Mouse (Mus musculus) heart, embryonic 12.5 days (tissue): ENCODE measurements around the gene Tmbim1. TPM values are rescaled to one million over a fixed set of nuclear protein-coding genes. Genes with fewer than 3 reads are reported as not detected.
"Not testable (repeated sequence)": the region's sequence is repeated elsewhere in the genome, so short reads cannot be mapped to it uniquely, and the experiment has no call there.

ENCODE experiments used
- ATAC-seq: fragments of 200-750 bp; cut with Nextera tagmentation; 2 replicates; pipeline ENCODE4 v1.8.0; 2017; ENCODE audit warnings: moderate TSS enrichment, moderate library complexity; ENCODE audit not compliant: insufficient number of reproducible peaks, low FRiP score
- H3K27ac ChIP-seq: fragments of 300-500 bp; sonication (generic); 2 replicates; pipeline ENCODE4 v1.5.1; 2016; ENCODE audit warnings: mild to moderate bottlenecking, moderate library complexity; ENCODE audit not compliant: poor library complexity, severe bottlenecking
- H3K27me3 ChIP-seq: fragments of 300-500 bp; sonication (generic); replicated peaks from 2 replicates; pipeline ENCODE4 v1.6.1; 2016; ENCODE audit warnings: mild to moderate bottlenecking, moderate library complexity
- H3K36me3 ChIP-seq: fragments of 300-500 bp; sonication (generic); 2 replicates; pipeline ENCODE4 v1.6.1; 2016; ENCODE audit warnings: mild to moderate bottlenecking, moderate library complexity
- H3K4me1 ChIP-seq: fragments of 300-500 bp; sonication (generic); replicated peaks from 2 replicates; pipeline ENCODE4 v1.6.1; 2016; ENCODE audit warnings: mild to moderate bottlenecking
- H3K4me2 ChIP-seq: fragments of 300-500 bp; sonication (generic); 2 replicates; pipeline ENCODE4 v1.6.1; 2016; ENCODE audit warnings: mild to moderate bottlenecking, moderate library complexity
- H3K4me3 ChIP-seq: fragments of 300-500 bp; sonication (generic); 2 replicates; pipeline ENCODE4 v1.5.1; 2016; ENCODE audit warnings: mild to moderate bottlenecking
- H3K9ac ChIP-seq: fragments of 300-500 bp; sonication (generic); 2 replicates; pipeline ENCODE4 v1.6.1; 2016; ENCODE audit warnings: mild to moderate bottlenecking, moderate library complexity
- H3K9me3 ChIP-seq: fragments of 300-500 bp; sonication (generic); replicated peaks from 2 replicates; pipeline ENCODE4 v1.6.1; 2016; ENCODE audit warnings: mild to moderate bottlenecking, moderate library complexity
- WGBS: fragments of 180-500 bp; shearing (Covaris S2); methylation state at CpG from one replicate; pipeline ENCODE4 v1.1.7; 2016; 5-methylcytosine and 5-hydroxymethylcytosine counted together
- polyA plus RNA-seq: library from polyadenylated mRNA; unstranded; fragments of >200 nt; fragmentation: Nextera tagmentation; extraction: Ambion mirVana; gene quantifications from 2 replicates; pipeline ENCODE4 v1.2.1, GENCODE M21; 2016

Tmbim1 gene
- polyA plus RNA-seq, 1 experiment from 2014 or later, result 41.1 TPM

DNA sequence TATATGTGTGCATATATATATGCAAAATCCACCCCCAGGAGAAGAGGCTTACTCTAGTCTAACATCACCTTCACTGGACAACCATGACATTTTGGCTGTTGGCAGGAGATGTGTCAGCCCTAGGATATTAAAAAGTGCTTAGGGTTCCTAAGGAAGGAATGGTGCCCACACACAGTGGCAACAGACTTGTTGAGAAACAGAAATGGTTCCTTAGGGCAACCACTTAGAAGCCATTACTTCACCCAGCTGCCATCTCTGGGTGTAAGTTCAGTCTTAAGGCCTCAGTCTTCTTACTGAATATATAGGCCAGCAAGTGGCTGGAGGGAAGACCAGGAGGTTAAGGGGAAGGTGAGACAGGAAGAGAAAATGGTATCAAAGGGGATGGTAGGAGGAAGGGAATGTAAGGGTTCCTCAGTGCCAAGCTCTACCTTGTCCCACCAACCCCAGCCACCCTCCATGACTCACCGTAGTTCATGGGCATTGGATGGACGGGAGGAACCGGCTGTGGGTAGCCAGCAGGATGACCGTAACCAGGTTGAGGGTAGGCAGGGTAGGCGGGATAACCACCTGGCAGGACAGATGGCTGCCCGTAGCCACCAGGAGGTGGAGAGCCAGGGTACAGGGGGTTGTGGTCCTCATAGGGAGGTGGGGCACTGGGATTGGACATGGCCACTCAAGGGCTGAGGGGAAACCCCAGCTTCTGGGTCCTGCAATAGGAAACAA, 10.5 kb downstream of the Tmbim1 start:
- peak; percentile 1; the same call in 1 of the 2 replicates for ATAC-seq
- 78% methylated on average over 6 of the region's 6 CpGs for WGBS
- H3K4me3 ChIP-seq, result no peak overlapping the region
- H3K4me2 ChIP-seq, result peak overlapping the region; percentile 68
- H3K36me3 ChIP-seq, result peaks cover 42% of the 10 kb centered on the region
- peak overlapping the region; percentile 65; the same call in 1 of the 2 replicates for H3K9ac ChIP-seq
- no peaks in the 10 kb centered on the region for H3K27me3 ChIP-seq
- H3K9me3 ChIP-seq, result no peaks in the 10 kb centered on the region
- H3K27ac ChIP-seq, result peak overlapping the region; percentile 99
- H3K4me1 ChIP-seq, result peaks cover 98% of the 10 kb centered on the region

DNA sequence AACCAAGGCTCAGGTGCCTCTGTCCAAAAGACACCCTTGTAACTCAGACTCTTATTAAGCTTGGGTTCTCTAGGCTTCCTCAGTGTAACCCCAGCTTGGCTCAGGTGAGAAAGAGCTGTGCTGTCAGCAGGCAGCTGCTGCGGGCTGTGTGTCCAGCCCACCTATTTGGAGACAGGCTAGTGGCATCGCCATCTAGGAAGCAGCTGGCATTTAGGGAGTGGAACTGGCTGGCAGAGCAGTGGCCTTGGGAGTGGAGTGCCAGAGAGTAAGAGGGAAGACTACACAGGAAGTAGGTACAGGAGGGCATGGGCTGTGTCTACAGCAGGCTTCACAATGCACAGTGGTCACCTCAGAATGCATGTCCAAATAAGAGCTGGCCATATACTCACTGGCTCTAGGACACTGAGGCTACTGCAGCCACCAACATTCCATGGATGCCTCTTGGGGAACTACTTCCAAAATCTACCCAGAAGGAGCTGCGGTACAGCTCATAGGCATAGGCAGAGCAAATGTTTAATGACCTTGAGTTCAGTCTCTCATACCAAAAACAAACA, 11.3 kb downstream of the Tmbim1 start:
- ATAC-seq, result no peak
- Histone ChIP-seq H3K4me3 (no peak overlapping the region), H3K4me2 (no peak overlapping the region), H3K27ac (peak overlapping the region; percentile 99), H3K4me1 (peaks cover 98% of the 10 kb centered on the region), H3K36me3 (peaks cover 46% of the 10 kb centered on the region), H3K27me3 (no peaks in the 10 kb centered on the region), H3K9ac (no peak overlapping the region), H3K9me3 (no peaks in the 10 kb centered on the region)
- WGBS, result 66% methylated on average over 3 of the region's 3 CpGs

DNA sequence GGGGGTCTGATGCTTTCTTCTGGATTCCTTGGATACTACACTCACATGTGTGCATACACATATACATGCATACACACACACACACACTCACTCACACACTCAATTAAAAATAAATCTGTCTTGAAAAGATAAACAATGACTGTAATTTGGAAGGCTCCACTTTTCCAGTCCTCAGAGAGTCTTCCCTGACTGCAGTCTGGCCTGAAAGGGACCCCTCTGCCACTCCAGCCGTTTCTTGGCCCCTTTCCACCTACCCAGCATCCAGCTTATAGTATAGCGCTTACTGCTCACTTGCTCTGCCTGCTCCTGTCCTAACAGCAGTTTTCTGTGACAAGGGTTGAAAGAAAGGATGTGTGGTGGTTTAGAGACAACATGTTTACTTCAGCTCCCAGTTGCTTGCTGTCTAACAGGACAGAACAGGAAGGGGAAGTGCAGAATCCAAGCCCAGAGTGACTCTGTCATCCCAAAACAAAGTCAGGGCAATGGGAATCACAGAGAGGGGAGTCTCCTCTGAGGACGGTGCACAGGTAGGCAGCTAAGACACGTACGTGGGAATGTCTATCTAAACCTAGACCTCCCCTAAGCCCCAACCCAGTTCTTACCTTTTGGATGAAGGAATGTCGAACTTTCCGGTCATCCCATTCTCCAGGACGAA, 12.0 kb downstream of the Tmbim1 start:
- no peak overlapping the region for H3K4me3 ChIP-seq
- ATAC-seq, result no peak
- H3K27me3 ChIP-seq, result no peaks in the 10 kb centered on the region
- no peaks in the 10 kb centered on the region for H3K9me3 ChIP-seq
- H3K9ac ChIP-seq, result no peak overlapping the region
- no peak overlapping the region for H3K4me2 ChIP-seq
- H3K4me1 ChIP-seq, result peaks cover 98% of the 10 kb centered on the region
- peaks cover 49% of the 10 kb centered on the region for H3K36me3 ChIP-seq
- WGBS, result 81% methylated on average over 8 of the region's 8 CpGs
- peak overlapping the region; percentile 99 for H3K27ac ChIP-seq

DNA sequence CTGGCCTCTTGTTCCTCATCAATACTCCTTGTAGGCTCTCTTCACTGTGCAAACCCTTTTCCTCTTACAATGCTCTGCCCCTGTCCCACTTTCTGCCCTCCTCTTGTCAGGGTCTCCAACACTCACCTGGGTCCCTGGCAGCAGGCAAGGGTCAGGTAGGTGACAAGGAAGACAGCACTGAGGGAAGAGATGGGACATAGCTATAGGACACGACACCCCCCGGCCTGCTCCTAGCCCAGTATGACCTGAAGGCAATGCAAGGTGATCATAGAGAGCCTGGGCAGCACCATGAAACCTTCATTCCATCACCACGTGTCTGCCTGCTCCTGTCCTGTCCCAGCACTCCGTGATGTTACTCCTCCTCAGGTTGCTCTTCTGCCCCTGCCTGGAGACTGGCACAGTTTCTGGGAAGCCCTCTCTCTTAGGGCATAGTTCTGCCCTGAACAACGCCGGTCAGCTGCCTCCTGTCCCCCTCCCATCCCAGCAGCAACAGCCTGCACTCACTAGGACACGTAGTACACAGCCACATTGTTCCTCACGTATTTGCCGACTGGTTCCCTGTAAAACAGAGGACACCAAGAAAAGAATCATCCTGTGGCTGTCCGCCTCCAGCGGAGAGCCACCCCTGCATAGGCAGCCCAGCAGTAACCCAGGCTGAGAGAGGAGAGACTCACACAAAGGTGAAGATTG, 12.9 kb downstream of the Tmbim1 start:
- Histone ChIP-seq H3K4me1 (peaks cover 95% of the 10 kb centered on the region), H3K9me3 (no peaks in the 10 kb centered on the region), H3K4me3 (no peak overlapping the region), H3K4me2 (no peak overlapping the region), H3K27ac (no peak overlapping the region), H3K27me3 (no peaks in the 10 kb centered on the region), H3K36me3 (peaks cover 56% of the 10 kb centered on the region), H3K9ac (no peak overlapping the region)
- WGBS, result 85% methylated on average over 11 of the region's 11 CpGs
- ATAC-seq, result no peak

DNA sequence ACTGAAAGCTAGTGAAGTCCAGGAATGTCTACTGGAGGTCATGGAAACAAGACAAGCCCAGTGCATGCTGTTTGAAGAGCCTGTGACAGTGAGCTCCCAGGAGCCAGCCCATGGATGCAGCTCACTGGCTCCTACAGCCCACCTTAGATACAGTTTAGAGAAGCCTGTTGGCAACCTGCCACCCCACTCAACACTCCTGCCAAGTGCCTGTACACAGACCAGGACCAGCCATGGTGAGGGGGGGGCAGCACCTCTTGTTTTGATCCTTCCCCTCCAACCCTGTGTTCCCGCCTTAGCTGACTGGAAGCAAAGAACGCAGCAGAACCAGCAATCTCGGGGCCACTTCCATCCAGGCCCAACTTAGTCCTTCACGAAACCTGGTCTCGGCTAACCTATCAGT, 15.3 kb downstream of the Tmbim1 start:
- peaks cover 63% of the 10 kb centered on the region for H3K36me3 ChIP-seq
- H3K9me3 ChIP-seq, result no peaks in the 10 kb centered on the region
- no peaks in the 10 kb centered on the region for H3K27me3 ChIP-seq
- peaks cover 88% of the 10 kb centered on the region for H3K4me1 ChIP-seq
- WGBS, result 41% methylated on average over 5 of the region's 5 CpGs
- no peak overlapping the region for H3K4me3 ChIP-seq
- 0 out of 2 replicates have a peak overlapping the region, but pooled peaks have one; percentile 4 for H3K4me2 ChIP-seq
- H3K9ac ChIP-seq, result 0 out of 2 replicates have a peak overlapping the region, but pooled peaks have one; percentile 46
- peak overlapping the region; percentile 91 for H3K27ac ChIP-seq
- peak; percentile 76 for ATAC-seq

DNA sequence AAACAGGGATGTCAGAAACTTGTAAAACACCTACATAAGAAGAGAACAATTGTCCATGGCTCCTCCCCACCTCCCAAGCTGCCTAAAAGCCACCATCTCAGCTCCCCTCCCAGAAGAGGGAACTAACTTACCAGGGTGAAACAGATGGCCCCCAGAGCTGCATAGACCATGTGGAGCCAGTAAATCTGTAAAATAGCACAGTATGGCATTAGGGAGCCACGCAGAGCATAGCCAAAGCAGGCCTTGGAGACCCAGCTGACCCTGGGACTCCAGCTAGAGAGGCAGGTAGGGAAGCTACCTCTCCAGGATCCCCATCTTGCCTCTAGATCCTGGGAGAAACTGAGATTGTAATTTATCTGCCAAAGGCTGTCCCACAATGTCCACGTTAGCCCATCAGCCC, 15.7 kb downstream of the Tmbim1 start:
- Histone ChIP-seq H3K9me3 (no peaks in the 10 kb centered on the region), H3K27ac (peak overlapping the region; percentile 91), H3K27me3 (no peaks in the 10 kb centered on the region), H3K36me3 (peaks cover 63% of the 10 kb centered on the region), H3K9ac (peak overlapping the region; percentile 46; the same call in 1 of the 2 replicates), H3K4me1 (peaks cover 84% of the 10 kb centered on the region), H3K4me3 (no peak overlapping the region), H3K4me2 (0 out of 2 replicates have a peak overlapping the region, but pooled peaks have one; percentile 20)
- ATAC-seq, result no peak
- WGBS, result 45% methylated on average over 2 of the region's 2 CpGs

DNA sequence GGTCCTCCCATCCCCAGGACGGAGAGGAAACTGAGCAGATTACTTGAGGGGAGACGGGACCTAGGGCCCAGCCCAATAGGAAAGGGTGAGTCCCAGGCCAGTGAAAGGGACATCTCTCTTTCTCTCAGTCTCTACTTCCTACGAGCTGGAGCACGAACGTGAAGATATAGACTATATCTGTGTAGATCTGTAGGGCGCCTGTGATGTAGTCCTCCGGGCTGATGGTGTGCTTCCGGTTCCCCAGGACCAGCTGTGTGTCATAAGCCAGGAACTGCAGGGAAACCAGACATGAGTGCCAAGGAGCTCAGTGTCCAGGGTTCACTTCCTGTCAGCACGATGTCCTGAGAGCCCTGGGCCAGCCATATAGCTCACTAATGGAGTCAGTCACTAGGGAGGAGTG, 16.2 kb downstream of the Tmbim1 start:
- 73% methylated on average over 9 of the region's 9 CpGs for WGBS
- no peak for ATAC-seq
- Histone ChIP-seq H3K9ac (peak overlapping the region; percentile 46; the same call in 1 of the 2 replicates), H3K27ac (peak overlapping the region; percentile 91), H3K4me1 (peaks cover 79% of the 10 kb centered on the region), H3K9me3 (no peaks in the 10 kb centered on the region), H3K4me2 (no peak overlapping the region), H3K4me3 (no peak overlapping the region), H3K27me3 (no peaks in the 10 kb centered on the region), H3K36me3 (peaks cover 63% of the 10 kb centered on the region)

DNA sequence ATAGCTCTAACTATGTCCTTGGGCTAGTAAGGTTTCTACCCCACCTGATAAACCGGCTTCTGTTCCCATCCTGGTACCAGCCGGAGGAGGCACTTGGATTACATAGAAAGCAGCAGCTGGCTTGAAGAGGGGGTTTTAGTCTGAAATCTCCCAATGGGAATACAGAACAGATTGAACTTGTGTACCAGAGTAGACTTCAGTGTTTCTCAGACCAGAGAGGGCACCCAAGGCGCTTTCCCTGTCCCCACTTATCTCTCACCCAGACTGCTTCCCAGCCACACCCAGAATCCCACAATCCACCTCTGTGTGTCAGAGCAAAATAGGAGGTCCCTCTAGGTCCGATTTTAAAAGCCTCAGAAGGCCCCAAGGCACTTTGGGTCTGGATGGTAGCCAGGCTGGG, 17.1 kb downstream of the Tmbim1 start:
- Histone ChIP-seq H3K9ac (peak overlapping the region; percentile 46), H3K4me3 (no peak overlapping the region), H3K27me3 (no peaks in the 10 kb centered on the region), H3K4me1 (peaks cover 77% of the 10 kb centered on the region), H3K27ac (peak overlapping the region; percentile 91; the same call in 1 of the 2 replicates), H3K4me2 (no peak overlapping the region), H3K36me3 (peaks cover 54% of the 10 kb centered on the region), H3K9me3 (no peaks in the 10 kb centered on the region)
- ATAC-seq, result no peak
- WGBS, result 74% methylated on average over 4 of the region's 4 CpGs

DNA sequence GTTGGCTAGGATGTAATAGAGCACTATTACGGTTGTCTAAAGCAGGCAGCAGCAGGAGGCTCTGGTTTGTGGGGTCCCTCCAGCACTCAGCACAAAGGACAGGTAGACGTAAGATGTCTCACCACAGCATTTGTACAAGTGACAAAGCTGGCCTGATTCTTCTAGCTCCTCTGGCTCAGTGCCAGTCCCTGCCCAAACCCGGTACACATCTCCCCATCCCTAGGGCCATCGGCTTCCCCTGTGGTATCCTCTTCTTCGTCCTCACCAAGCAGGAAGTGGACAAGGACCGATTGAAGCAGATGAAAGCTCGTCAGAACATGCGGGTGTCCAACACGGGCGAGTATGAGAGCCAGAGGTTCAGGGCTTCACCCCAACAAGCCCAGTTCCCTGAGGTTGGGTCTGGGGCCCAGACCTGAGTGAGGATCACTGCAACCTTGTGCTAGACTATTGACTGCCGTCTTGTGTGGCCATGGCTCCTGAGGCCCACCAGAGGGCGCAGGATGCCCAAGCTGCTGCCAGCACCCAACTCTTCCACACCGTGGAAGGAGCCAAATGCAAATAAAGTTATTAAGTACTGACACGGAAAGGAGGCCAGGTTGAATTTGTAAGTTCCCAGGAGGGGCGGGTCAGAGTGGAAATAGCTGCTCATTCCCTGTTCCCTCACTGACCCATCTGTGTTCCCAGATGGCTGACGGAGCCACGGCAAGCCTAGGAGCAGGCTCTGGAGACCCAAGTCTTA, 18.4 kb downstream of the Tmbim1 start:
- not testable (repeated sequence) for H3K9ac ChIP-seq

DNA sequence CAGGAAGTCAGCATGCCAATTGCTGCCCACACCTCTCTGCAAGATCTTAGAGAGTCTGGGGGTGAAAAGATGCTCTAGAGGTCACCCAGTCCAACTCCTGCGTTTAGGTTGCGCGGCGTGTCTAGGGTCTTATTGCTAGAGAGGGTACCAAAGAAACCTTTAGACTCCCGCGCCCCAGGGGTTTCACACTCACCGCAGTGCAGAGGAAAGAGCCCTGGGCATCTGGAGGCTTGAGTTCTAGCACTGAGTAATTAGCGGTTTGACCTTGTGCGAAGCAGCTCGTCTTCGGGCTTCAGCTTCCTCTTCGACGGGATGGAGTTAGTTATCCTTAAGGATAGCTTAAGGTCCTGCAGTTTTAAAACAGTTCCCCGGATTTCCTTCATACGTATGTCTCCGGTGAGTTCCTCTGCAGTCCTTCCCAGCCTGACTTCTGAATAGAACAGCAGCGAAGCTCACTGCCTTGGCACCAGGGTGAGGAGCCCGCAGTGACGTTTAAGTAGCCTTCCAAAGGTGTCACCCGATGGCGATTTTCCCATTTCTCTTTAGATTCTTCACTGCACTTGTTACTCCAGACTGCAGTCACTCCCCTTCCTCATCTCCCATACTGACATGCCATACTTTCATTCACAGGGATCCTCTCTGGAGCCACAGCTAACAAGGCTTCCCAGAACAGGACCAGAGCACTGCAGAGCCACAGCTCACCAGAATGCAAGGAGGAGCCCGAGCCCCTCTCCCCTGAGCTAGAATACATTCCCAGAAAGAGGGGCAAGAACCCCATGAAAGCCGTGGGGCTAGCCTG, 20.0 kb downstream of the Tmbim1 start:
- peak overlapping the region; percentile 58 for H3K27ac ChIP-seq

More for the DNA sequence above, 18.4 kb downstream of the Tmbim1 start:
- Histone ChIP-seq H3K36me3 (peaks cover 54% of the 10 kb centered on the region), H3K4me1 (peaks cover 75% of the 10 kb centered on the region)
- not testable (repeated sequence) for H3K4me2 ChIP-seq, H3K9me3 ChIP-seq, H3K27me3 ChIP-seq, ATAC-seq, H3K4me3 ChIP-seq, H3K27ac ChIP-seq
- 56% methylated on average over 15 of the region's 17 CpGs for WGBS

More for the DNA sequence above, 20.0 kb downstream of the Tmbim1 start:
- H3K4me1 ChIP-seq, result peaks cover 63% of the 10 kb centered on the region
- peaks cover 54% of the 10 kb centered on the region for H3K36me3 ChIP-seq
- 3% methylated on average over 23 of the region's 23 CpGs for WGBS
- ATAC-seq, result no peak
- H3K9me3 ChIP-seq, result no peaks in the 10 kb centered on the region
- peak overlapping the region; percentile 79 for H3K4me2 ChIP-seq
- H3K27me3 ChIP-seq, result no peaks in the 10 kb centered on the region
- H3K9ac ChIP-seq, result peak overlapping the region; percentile 83
- H3K4me3 ChIP-seq, result peak overlapping the region; percentile 91
